Mouse (Mus musculus) spleen, adult 2 months (tissue): ENCODE results near the gene E030018B13Rik.

Experiments used
- CTCF ChIP-seq: fragments of 200-500 bp; IDR thresholded peaks from 2 replicates; pipeline ENCODE4 v1.5.1; 2011; ENCODE audit warnings: mild to moderate bottlenecking, inconsistent platforms; ENCODE audit not compliant: insufficient read depth, insufficient read length, insufficient replicate concordance; ENCODE audit errors: extremely low read depth
- POLR2A ChIP-seq: fragments of 200-500 bp; IDR thresholded peaks from 2 replicates; pipeline ENCODE4 v1.6.1; 2011; ENCODE audit warnings: low read depth, low read length, inconsistent platforms

- no peak for TF ChIP-seq CTCF
- no peak for TF ChIP-seq POLR2A
These were observed 40.0 kb upstream of the E030018B13Rik start for GRCm38 (mm10) chr7:63876640-63877039.
